Mouse (Mus musculus): Measurements from ENCODE around the gene Snrpa. TPM values are rescaled to one million over a fixed set of nuclear protein-coding genes. Genes with fewer than 3 reads are reported as not detected.

The Snrpa gene
- total RNA-seq (2023): 32.2 and 32.3 TPM in 2 replicates

DNA sequence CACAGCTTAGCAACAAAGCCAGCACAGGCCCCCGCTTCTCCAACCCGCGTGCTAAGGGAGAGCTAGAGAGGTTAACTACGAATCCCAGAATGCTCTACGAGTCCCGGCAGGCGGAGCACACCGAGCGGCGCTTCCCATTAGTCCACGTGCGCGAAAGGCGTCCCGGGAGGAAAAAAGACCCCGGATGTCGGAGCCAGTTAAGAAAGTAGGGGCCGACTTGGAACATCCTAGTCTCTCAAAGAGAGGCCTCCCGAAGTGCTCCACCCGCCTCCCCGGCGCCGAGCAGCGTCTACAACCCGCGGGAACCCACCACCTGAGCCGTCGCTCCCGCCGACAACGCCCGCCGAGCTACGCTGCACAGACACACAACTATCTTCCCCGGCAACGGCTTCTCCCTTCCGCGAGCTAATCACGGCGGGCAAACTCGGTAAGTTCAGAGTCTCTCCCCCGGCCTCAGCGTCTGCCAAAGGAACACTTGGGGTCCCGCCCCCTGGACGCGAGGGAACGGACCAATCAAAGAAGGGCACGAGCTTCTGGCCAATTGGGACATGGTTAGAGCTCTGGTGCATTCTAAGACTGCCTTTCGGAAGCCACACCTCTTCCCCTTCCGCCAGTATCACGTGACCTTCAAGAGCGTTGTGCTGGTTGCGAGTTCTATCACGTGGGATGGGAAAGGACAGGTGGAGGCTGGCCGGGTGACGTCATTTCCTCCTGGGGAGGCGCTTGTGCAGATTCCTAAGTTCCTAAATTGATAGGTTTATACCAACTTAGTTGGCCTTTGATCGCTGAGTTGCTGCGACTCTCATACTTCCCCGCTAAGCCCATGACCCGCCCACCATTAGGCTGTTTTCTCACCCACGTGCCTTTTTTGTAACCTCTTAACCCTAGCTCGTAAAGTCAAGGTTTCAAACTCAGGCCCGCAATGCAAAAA, at the start of gene Snrpa, which contains the start of gene BC024978:
Snrpa (minus strand) TSS at position 591 of the 931 bp plus-strand sequence.
BC024978 (plus strand) TSS at position 101 of the 931 bp plus-strand sequence.

DNA sequence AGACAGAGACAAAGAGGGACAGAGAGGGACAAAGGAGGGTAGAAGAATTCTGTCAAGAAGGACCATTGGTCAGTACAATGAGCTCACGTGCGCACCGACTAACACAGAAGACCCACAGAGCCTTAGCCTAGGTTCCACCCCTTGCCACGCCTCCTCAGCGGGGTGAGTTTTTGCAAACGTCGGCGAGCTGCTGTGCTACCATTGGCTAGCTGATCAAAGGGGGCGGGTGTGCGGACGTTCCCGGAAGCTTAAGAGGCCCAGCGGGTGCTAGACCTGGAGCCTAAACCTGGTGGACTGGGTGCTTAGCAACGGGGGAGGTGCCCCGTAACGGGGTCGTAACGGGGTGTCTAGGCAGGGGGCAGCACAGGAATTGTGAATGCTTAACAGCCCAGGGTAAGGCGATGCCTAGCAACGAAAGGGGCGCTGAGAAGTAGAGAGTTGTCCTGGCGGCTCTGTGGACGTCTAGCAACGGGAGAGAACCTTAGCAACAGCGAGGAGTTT, 36.8 kb upstream of the Snrpa start, which contains the start of gene Coq8b:
Coq8b (plus strand) TSS at position 243 of the 501 bp plus-strand sequence.

DNA sequence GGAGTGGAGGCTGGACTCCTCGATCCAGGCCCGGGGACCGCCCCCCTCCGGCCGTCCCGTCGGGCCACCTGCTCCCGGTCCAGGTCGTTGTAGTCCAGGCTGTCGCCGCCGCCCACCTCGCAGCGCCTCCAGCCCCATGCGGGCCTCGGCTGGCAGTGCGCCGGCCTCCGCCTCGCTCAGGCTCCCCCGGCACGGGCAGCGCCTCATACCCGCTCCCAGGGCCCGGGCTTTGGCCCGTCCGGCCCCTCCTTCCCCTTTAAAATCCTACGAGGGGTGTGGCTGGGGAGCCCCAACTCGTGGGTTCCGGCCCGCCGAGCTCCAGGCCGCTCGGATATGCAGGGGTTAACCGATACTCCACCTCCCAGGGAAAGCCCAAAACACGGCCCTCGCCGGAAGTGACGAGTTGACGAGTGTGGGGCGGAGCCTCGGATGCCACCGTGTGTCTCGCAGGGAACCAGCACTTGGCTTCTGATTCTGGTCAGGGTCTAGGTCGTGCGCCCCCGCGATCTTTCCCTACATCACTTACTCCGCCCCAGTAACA, 32.3 kb upstream of the Snrpa start, which contains the start of gene Itpkc:
Itpkc (minus strand) TSS at position 381 of the 541 bp plus-strand sequence.

DNA sequence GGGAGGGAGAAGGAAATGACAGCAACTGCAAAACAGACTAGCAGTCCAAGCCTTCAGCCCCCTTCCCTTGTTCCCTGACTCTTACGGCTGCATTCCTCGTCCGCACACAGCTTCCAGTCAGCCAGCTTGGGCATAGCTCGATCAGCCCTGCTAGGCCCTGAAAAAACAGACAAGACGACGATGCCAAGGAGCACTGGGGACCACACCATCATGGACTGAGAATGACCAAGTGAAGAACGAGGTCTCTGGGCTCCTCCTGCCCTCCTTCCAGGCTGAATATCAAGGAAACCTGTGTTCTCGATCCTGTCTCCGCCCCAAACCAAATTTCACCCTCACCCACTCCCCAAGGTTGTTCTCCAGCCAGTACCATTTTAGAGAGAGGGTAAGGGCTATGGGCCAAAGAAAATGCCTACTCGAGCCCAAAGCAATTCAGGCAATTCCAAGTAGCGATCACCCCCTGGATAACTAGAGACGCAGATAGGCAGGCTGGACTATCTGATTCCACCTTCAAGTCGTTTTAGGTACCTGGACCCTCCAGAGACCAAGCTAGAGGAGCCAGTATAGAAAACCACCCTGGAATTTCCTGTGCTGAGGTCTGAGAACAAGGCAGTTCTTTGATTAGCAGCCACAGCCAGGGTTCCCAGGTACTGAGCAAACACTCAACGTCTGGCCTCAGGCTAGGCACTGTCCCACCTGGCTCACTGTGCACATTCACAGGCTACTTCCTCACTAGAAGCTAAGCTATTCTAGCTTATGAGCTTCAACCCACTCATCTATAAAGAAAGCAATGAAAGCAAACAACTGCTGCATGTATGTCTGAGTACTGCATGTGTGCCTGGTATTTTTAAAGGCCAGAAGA, 15.0 kb downstream of the Snrpa start, which contains the start of the genes Gm21983 and Mia:
Gm21983 (minus strand) TSS at position 250 of the 859 bp plus-strand sequence.
Mia (minus strand) TSS at position 321 of the 859 bp plus-strand sequence.

GRCm38 (mm10) chr7:27178324-27179216, 17.5 kb downstream of the Snrpa start, which contains the start of gene Rab4b:
Gene Rab4b (minus strand): TSS chr7:27178896.

DNA sequence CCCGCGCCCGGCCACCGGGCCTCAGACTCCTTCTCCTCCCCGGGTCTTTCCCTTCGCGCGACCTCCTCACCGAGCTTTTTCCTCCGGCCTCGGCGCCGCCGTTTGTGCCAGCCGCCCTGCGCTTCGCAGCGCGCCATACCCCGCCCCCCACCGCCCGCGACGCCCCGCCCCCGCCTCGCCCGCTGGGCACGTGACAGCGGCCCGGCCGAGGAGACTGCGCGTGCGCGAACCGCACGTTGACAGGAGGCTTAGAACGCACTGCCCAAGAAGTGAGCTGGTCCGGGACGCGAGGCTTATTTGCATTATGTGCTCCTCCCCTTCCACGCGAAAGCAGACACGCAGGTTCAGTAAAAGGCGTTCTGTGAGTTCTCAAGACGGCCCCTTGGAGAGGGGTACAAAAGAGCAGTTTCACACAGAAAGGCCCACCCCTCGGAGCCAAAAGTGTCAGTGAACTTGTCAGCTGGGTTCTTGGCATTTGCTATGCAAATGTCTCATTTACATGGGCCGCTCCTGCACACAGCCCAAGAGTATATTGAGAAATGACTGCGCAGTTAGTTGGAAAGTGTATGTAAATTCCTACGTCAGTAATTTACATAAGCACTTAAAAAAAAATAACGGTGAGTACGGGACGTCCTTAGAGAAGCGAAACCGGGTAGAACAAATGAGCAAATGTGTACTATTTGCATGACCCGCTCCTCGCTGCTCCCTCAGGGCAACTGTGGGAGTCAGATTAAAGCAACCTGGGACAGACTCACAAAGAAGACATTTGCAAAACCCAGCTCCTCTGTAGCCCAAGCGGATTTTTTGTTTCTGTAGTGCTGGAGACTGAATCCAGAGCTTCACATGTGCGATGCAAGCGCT, 29.2 kb downstream of the Snrpa start, which contains the start of gene Egln2:
Egln2 (minus strand) TSS at position 189 of the 861 bp plus-strand sequence.

DNA sequence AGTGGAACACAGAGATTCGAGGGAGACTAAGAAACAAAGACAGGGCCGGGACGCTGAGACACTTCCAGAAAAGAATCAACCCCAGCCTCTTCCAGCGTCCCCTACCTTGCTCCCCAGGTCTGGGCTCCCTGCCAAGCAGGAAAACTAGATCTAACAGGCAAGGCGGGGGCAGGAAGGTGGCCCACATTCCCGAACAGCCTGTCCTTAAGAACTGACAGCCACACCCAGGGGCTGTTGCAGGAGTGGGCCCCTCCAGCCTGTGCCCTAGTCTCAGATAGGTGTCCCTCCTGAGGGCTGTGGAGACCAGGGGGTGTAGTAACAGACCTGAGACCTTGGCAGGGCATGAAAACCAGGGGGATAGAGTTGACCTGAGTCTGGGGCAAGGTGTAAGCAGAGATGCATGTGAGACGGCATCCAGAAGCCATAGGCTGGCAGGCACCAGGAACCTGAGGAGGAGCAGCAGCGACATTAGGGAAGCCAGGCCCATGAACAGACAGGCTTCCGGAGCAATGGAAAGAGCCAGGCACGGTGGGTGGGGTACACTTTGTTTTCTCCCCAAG, 42.8 kb downstream of the Snrpa start, which contains the start of gene Cyp2t4:
Cyp2t4 (plus strand) TSS at position 510 of the 560 bp plus-strand sequence.

Other genes with a start within 250 kb of the Snrpa start
- not detected in 2 replicates for gene Cyp2a12, start 167.2 kb downstream of the Snrpa start, total RNA-seq (2023)
- not detected in 2 replicates for gene Cyp2f2, start 76.4 kb downstream of the Snrpa start, total RNA-seq (2023)
- not detected in 2 replicates for gene Cyp2t4, start 42.6 kb downstream of the Snrpa start, total RNA-seq (2023)
- gene Egln2, start 29.5 kb downstream of the Snrpa start, total RNA-seq (2023): 33.3 and 43.6 TPM in 2 replicates
- gene Rab4b, start 17.4 kb downstream of the Snrpa start, total RNA-seq (2023): 114 TPM in 2 replicates
- gene Gm21983, start 15.2 kb downstream of the Snrpa start, total RNA-seq (2023): not detected in 2 replicates
- not detected in 2 replicates for gene Mia, start 15.1 kb downstream of the Snrpa start, total RNA-seq (2023)
- gene BC024978, start 490 bp downstream of the Snrpa start, total RNA-seq (2023): 0.84 and 3.4 TPM in 2 replicates
- 16.1 and 23.6 TPM in 2 replicates for gene Itpkc, start 32.4 kb upstream of the Snrpa start, total RNA-seq (2023)
- gene Coq8b, start 36.8 kb upstream of the Snrpa start, total RNA-seq (2023): 23.7 and 25.7 TPM in 2 replicates
- 3.2 and 3.3 TPM in 2 replicates for gene Numbl, start 62.2 kb upstream of the Snrpa start, total RNA-seq (2023)
- gene Ltbp4, start 141.4 kb upstream of the Snrpa start, total RNA-seq (2023): 0.11 and 0.16 TPM in 2 replicates
- 103 and 111 TPM in 2 replicates for gene Shkbp1, start 159.7 kb upstream of the Snrpa start, total RNA-seq (2023)
- gene Gm20479, start 161.1 kb upstream of the Snrpa start, total RNA-seq (2023): 0.84 and 20.0 TPM in 2 replicates